In genomic region chr14:57365341-57365740, GRCm38 (mm10) we compare ENCODE assay signal across 29 mouse cellular contexts. TPM values are rescaled to one million over a fixed set of nuclear protein-coding genes. Genes with fewer than 3 reads are reported as not detected.
DNase-seq lines count a peak whose midpoint lies in the region; ATAC-seq lines count a peak whose summit lies in the region.
"Had no signal": no experiment of that assay in that cellular context is flagged by ENCODE, and none has a peak within 500 bp of the region (broad histone marks: within the 10 kb centered on the region; RNA-seq: fewer than 3 reads in every experiment).

No protein-coding gene starts in this region.

- H3K27ac ChIP-seq in kidney, embryonic 16.5 days (ENCODE audit: low read length), result no peak overlapping the region
- H3K27ac ChIP-seq: embryonic facial prominence, embryonic 10.5 days; embryonic facial prominence, embryonic 13.5 days; forebrain, embryonic 12.5 days; forebrain, embryonic 15.5 days; heart, adult 2 months; heart, embryonic 10.5 days; heart, embryonic 13.5 days; hindbrain, embryonic 14.5 days; hindbrain, postnatal 0 days had no signal

- no peak overlapping the region for H3K4me2 ChIP-seq in kidney, embryonic 16.5 days (replicated peaks; ENCODE audit: low read depth, low read length)
- H3K4me2 ChIP-seq: embryonic facial prominence, embryonic 13.5 days; forebrain, embryonic 12.5 days; forebrain, embryonic 15.5 days; heart, embryonic 13.5 days; hindbrain, embryonic 14.5 days had no signal

- no peaks in the 10 kb centered on the region for H3K36me3 ChIP-seq in kidney, embryonic 16.5 days (ENCODE audit: insufficient read depth, low read length)
- H3K36me3 ChIP-seq: embryonic facial prominence, embryonic 10.5 days; embryonic facial prominence, embryonic 13.5 days; forebrain, embryonic 12.5 days; forebrain, embryonic 15.5 days; heart, embryonic 10.5 days; heart, embryonic 13.5 days had no signal

- H3K9ac ChIP-seq in kidney, embryonic 16.5 days (replicated peaks; ENCODE audit: low read length), result no peak overlapping the region
- H3K9ac ChIP-seq: embryonic facial prominence, embryonic 13.5 days; forebrain, embryonic 12.5 days; forebrain, embryonic 15.5 days; heart, embryonic 13.5 days; hindbrain, embryonic 14.5 days had no signal

- no peak for ATAC-seq in kidney, embryonic 16.5 days (ENCODE audit: low FRiP score, low TSS enrichment)
- ATAC-seq: activated CD4-positive, CD25-positive, alpha-beta regulatory T cell, adult 4 months; CD4-positive, CD25-positive, alpha-beta regulatory T cell, adult 4 months; forebrain, embryonic 15.5 days; hindbrain, postnatal 0 days had no signal

- WGBS in kidney, embryonic 16.5 days, result 79% methylated on average over 9 of the region's 9 CpGs

- H3K4me3 ChIP-seq in kidney, embryonic 16.5 days (ENCODE audit: low read length), result no peak overlapping the region
- H3K4me3 ChIP-seq: embryonic facial prominence, embryonic 10.5 days; embryonic facial prominence, embryonic 13.5 days; erythroblast, embryonic 14.5 days; forebrain, embryonic 12.5 days; forebrain, embryonic 15.5 days; heart, adult 2 months; heart, embryonic 10.5 days; heart, embryonic 13.5 days had no signal

- peaks cover 6% of the 10 kb centered on the region for H3K4me1 ChIP-seq in kidney, embryonic 16.5 days (ENCODE audit: insufficient read depth, low read length)
- H3K4me1 ChIP-seq: heart, embryonic 10.5 days; heart, embryonic 13.5 days had no signal

- peak; percentile 67 for DNase-seq in kidney, adult 11 months
- peak; percentile 21 for DNase-seq in 3134 (ENCODE audit: extremely low read depth, insufficient read length, low spot score)
- peak; percentile 68 to 75 for DNase-seq in kidney, adult 8-10 months
- DNase-seq in kidney, postnatal 14 days, result peak; percentile 58
- no peak for DNase-seq in urinary bladder, postnatal 14 days (ENCODE audit: low spot score)
- DNase-seq in embryo, embryonic 11 days, result no peak
- DNase-seq in frontal cortex, postnatal 10 days (ENCODE audit: low spot score in 2 of 2), result no peak
- DNase-seq: adrenal gland, adult 8-10 months; adrenal gland, postnatal 25 days; cerebellum, adult 11-12 months; cerebellum, adult 8-10 months; cerebellum, postnatal 25 days; gastrocnemius, postnatal 10 days; gastrocnemius, postnatal 36 days; heart, adult 2 months; heart, postnatal 14 days; heart, postnatal 4 days had no signal

- H3K9me3 ChIP-seq in kidney, embryonic 16.5 days (ENCODE audit: low read length), result no peaks in the 10 kb centered on the region
- H3K9me3 ChIP-seq: embryonic facial prominence, embryonic 10.5 days; embryonic facial prominence, embryonic 13.5 days; forebrain, embryonic 12.5 days; forebrain, embryonic 15.5 days; heart, embryonic 10.5 days; heart, embryonic 13.5 days had no signal

- no peaks in the 10 kb centered on the region for H3K27me3 ChIP-seq in kidney, embryonic 16.5 days (ENCODE audit: insufficient read depth, low read length)
- H3K27me3 ChIP-seq: forebrain, embryonic 15.5 days had no signal

RNA-seq across cellular contexts. Expression of gene Cryl1, which starts 33.0 kb away (rescaled TPM):
- polyA plus RNA-seq in kidney, embryonic 16.5 days (2015; fragmentation: Nextera tagmentation; extraction: Ambion mirVana), result 41.4 and 49.7 TPM in 2 replicates

RNA-seq across cellular contexts. Expression of gene Ift88, which starts 58.5 kb away (rescaled TPM):
- 12.0 and 15.3 TPM in 2 replicates for polyA plus RNA-seq in kidney, embryonic 16.5 days (2015; fragmentation: Nextera tagmentation; extraction: Ambion mirVana)
- polyA plus RNA-seq: erythroblast, embryonic 14.5 days had no signal

Comparison
In these comparisons a context has a peak if more than half of its experiments do, and no peak if none do; other contexts are left out.
1. DNase-seq: peak in kidney, adult 11 months (single experiment), 3134 (single experiment), kidney, adult 8-10 months (2 of 2) and kidney, postnatal 14 days (single experiment); none in urinary bladder, postnatal 14 days (single experiment), embryo, embryonic 11 days (single experiment) and frontal cortex, postnatal 10 days (0 of 2).